In genomic region chrX:35888945-35889799, GRCm38 (mm10) we compare ENCODE assay signal across 8 mouse cellular contexts. TPM values are rescaled to one million over a fixed set of nuclear protein-coding genes. Genes with fewer than 3 reads are reported as not detected.
DNase-seq lines count a peak whose midpoint lies in the region; ATAC-seq and TF ChIP-seq lines count a peak whose summit lies in the region.

No protein-coding gene starts in this region.

- TF ChIP-seq CTCF in E14TG2a.4 (conservative IDR thresholded peaks at IDR 0.05; ENCODE audit: low read length) = no peak

- H3K27me3 ChIP-seq in E14TG2a.4 (ENCODE audit: insufficient read depth, low read length) = no peaks in the 10 kb centered on the region
- H3K27me3 ChIP-seq in embryonic facial prominence, embryonic 13.5 days = no peaks in the 10 kb centered on the region

- peak overlapping the region; percentile 66 for H3K4me2 ChIP-seq in embryonic facial prominence, embryonic 13.5 days

- ATAC-seq in activated CD4-positive, CD25-positive, alpha-beta regulatory T cell, adult 4 months = peak; percentile 34
- no peak for ATAC-seq in embryonic facial prominence, embryonic 13.5 days (ENCODE audit: insufficient number of reproducible peaks, insufficient read depth, low FRiP score, low TSS enrichment, low read depth)
- peak; percentile 72 for ATAC-seq in megakaryocyte, adult 5-6 weeks (ENCODE audit: poor library complexity, severe bottlenecking)

- peak overlapping the region; percentile 51; the same call in 1 of the 2 replicates for H3K27ac ChIP-seq in embryonic facial prominence, embryonic 13.5 days

- intact Hi-C loops in heart, postnatal 36 days (cut with DNase I) = no loop called here
- intact Hi-C loops in left cerebral cortex, postnatal 10 days (cut with DNase I) = no loop called here

- peak; percentile 24 to 36 for DNase-seq in heart, postnatal 36 days
- DNase-seq in left cerebral cortex, postnatal 10 days (ENCODE audit: extremely low spot score in 1 of 2, low spot score in 2 of 2) = peak; percentile 2 to 26
- peak; percentile 9 for DNase-seq in right cerebral cortex, postnatal 14 days
- no peak for DNase-seq in urinary bladder, adult 2 months (ENCODE audit: low spot score)

- 22% methylated on average over 57 of the region's 58 CpGs for WGBS in embryonic facial prominence, embryonic 13.5 days

- no peaks in the 10 kb centered on the region for H3K9me3 ChIP-seq in E14TG2a.4 (ENCODE audit: low read length)
- no peaks in the 10 kb centered on the region for H3K9me3 ChIP-seq in embryonic facial prominence, embryonic 13.5 days

- peak overlapping the region; percentile 73 for H3K9ac ChIP-seq in embryonic facial prominence, embryonic 13.5 days

- peak overlapping the region; percentile 82 for H3K4me3 ChIP-seq in E14TG2a.4 (replicated peaks; ENCODE audit: low read length)
- H3K4me3 ChIP-seq in embryonic facial prominence, embryonic 13.5 days = peak overlapping the region; percentile 56

- H3K4me1 ChIP-seq in E14TG2a.4 (replicated peaks; ENCODE audit: low read depth, low read length) = peaks cover 15% of the 10 kb centered on the region; the same call in 1 of the 2 replicates
- H3K4me1 ChIP-seq in embryonic facial prominence, embryonic 13.5 days = no peaks in the 10 kb centered on the region

- H3K36me3 ChIP-seq in E14TG2a.4 (ENCODE audit: insufficient read depth, low read length) = no peaks in the 10 kb centered on the region
- H3K36me3 ChIP-seq in embryonic facial prominence, embryonic 13.5 days = no peaks in the 10 kb centered on the region

RNA-seq across cellular contexts. Expression of gene Dock11, which starts 0.5 kb away (rescaled TPM):
- 10 to 100 TPM; 39.7 to 43.9 TPM for polyA plus RNA-seq in activated CD4-positive, CD25-positive, alpha-beta regulatory T cell, adult 4 months (2017; shearing (Covaris generic))
- 9.4 and 13.6 TPM in 2 replicates for polyA plus RNA-seq in embryonic facial prominence, embryonic 13.5 days (2015; fragmentation: Nextera tagmentation; extraction: Ambion mirVana)
- total RNA-seq in heart, postnatal 36 days (2021) = 1 to 10 TPM; 4.9 to 5.1 TPM
- 10 to 100 TPM in 1 of 2 experiments, 1 to 10 TPM in 1; 9.0 to 11.2 TPM for total RNA-seq in left cerebral cortex, postnatal 10 days (2021)
- total RNA-seq in megakaryocyte, adult 5-6 weeks (2015) = 161 and 164 TPM in 2 replicates
- total RNA-seq in megakaryocyte, adult 5-6 weeks (2017) = 155 and 169 TPM in 2 replicates
- 4.2 and 4.6 TPM in 2 replicates for polyA plus RNA-seq in urinary bladder, adult 2 months (2012; rRNA removed)

Comparison
In these comparisons a context has a peak if more than half of its experiments do, and no peak if none do; other contexts are left out.
1. RNA of gene Dock11, which starts 0.5 kb away (total RNA-seq): 155 to 169 TPM in megakaryocyte, adult 5-6 weeks; 9.0 to 11.2 TPM in left cerebral cortex, postnatal 10 days and 4.9 to 5.1 TPM in heart, postnatal 36 days; every median in the first group is over 10 times any median in the second.